Mouse (Mus musculus): ENCODE results near the gene Bbs5. TPM values are rescaled to one million over a fixed set of nuclear protein-coding genes. Genes with fewer than 3 reads are reported as not detected.

The Bbs5 gene
- polyA plus RNA-seq, 1 experiment: 7.6 TPM

- Histone ChIP-seq H3ac (ENCODE audit: control insufficient read depth, insufficient read length) (no peak overlapping the region), H3K4me3 (no peak overlapping the region), H3K79me2 (ENCODE audit: control insufficient read depth, insufficient read depth) (no peaks in the 10 kb centered on the region), H3K36me3 (ENCODE audit: control insufficient read depth, insufficient read depth) (peaks cover 5% of the 10 kb centered on the region), H3K4me2 (ENCODE audit: low read depth) (peak overlapping the region; percentile 44), H3K27me3 (ENCODE audit: control insufficient read depth, insufficient read depth, insufficient read length) (no peaks in the 10 kb centered on the region)
- TF ChIP-seq REST (IDR thresholded peaks at IDR 0.05; ENCODE audit: insufficient read depth, insufficient read length): no peak
- TF ChIP-seq CEBPB (IDR thresholded peaks at IDR 0.05; ENCODE audit: insufficient read depth, poor library complexity, severe bottlenecking): no peak
- TF ChIP-seq MYOG (IDR thresholded peaks at IDR 0.05; ENCODE audit: control insufficient read depth in 1 of 3, insufficient read depth in 1 of 3, insufficient read length in 2 of 3, low read depth in 2 of 3): peak in 2 of 3 experiments; percentile 51 to 70
- no peak for TF ChIP-seq TCF12 (IDR thresholded peaks at IDR 0.05; ENCODE audit: insufficient read depth, poor library complexity, severe bottlenecking)
- TF ChIP-seq SRF (IDR thresholded peaks at IDR 0.05; ENCODE audit: control insufficient read depth, insufficient read length, low read depth): no peak
- peak; percentile 27 to 73 (median 43) for TF ChIP-seq MYOD1 (IDR thresholded peaks at IDR 0.05; ENCODE audit: control insufficient read depth in 1 of 3, insufficient read length in 2 of 3, low read depth in 2 of 3)
- no peak for TF ChIP-seq MAX (IDR thresholded peaks at IDR 0.05; ENCODE audit: low read depth)
These were observed 35.0 kb downstream of the Bbs5 start for GRCm38 (mm10) chr2:69681931-69682330.

DNA sequence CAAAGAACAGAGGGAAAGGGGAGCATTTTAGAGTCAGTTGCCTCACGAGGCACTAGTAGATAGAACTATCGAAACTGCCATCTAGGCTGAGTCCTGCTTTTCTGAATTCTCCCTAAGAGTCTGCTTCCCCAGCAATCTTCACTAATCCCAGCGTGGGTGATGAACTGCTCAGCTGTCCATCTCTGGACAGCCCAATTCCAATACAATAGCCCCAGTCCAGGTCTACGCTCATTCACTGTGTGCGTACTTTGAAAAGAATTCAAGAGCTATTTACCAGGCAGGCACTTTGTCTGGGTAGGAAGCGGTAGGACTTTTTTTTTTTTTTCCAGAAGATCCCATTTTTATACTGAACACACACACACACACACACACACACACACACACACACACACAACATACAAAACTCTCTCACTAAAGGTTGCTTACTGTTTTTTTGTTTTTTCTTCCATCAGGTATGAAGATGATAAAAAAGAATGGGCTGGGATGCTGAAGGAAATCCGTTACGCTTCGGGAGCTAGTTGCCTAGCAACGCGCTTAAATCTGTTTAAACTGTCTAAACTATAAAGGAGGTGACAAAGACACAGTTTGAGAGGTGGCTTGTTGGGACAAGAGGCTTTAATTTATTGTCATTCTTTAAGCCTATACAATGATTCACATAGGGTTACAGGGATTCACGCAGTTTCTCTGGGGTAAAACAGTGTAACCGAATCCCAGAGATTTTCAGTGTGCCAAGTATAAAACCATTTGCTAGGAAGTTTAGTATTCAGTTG is 36.2 kb downstream of the Bbs5 start:
- Histone ChIP-seq H3ac (ENCODE audit: control insufficient read depth, insufficient read length) (no peak overlapping the region), H3K36me3 (ENCODE audit: control insufficient read depth, insufficient read depth) (peaks cover 5% of the 10 kb centered on the region)
- TF ChIP-seq MYOD1 (IDR thresholded peaks at IDR 0.05; ENCODE audit: control insufficient read depth in 1 of 3, insufficient read length in 2 of 3, low read depth in 2 of 3) (peak in 1 of 3 experiments; percentile 57), MYOG (IDR thresholded peaks at IDR 0.05; ENCODE audit: control insufficient read depth in 1 of 3, insufficient read depth in 1 of 3, insufficient read length in 2 of 3, low read depth in 2 of 3) (peak in 1 of 3 experiments; percentile 11), CEBPB (IDR thresholded peaks at IDR 0.05; ENCODE audit: insufficient read depth, poor library complexity, severe bottlenecking) (no peak)

GRCm38 (mm10) chr2:69684488-69684887 is 37.5 kb downstream of the Bbs5 start:
- no peaks in the 10 kb centered on the region for H3K27me3 ChIP-seq (ENCODE audit: control insufficient read depth, insufficient read depth, insufficient read length)
- H3K36me3 ChIP-seq (ENCODE audit: control insufficient read depth, insufficient read depth): peaks cover 4% of the 10 kb centered on the region
- no peak overlapping the region for H3ac ChIP-seq (ENCODE audit: control insufficient read depth, insufficient read length)
- TF ChIP-seq SRF (IDR thresholded peaks at IDR 0.05; ENCODE audit: control insufficient read depth, insufficient read length, low read depth) (no peak), TCF12 (IDR thresholded peaks at IDR 0.05; ENCODE audit: insufficient read depth, poor library complexity, severe bottlenecking) (peak; percentile 66), MYOD1 (IDR thresholded peaks at IDR 0.05; ENCODE audit: control insufficient read depth in 1 of 3, insufficient read length in 2 of 3, low read depth in 2 of 3) (peak; percentile 20 to 81 (median 79)), CEBPB (IDR thresholded peaks at IDR 0.05; ENCODE audit: insufficient read depth, poor library complexity, severe bottlenecking) (0 out of 2 replicates have a peak, but pooled peaks have one; percentile 2), USF1 (IDR thresholded peaks at IDR 0.05; ENCODE audit: low read depth) (no peak), MYOG (IDR thresholded peaks at IDR 0.05; ENCODE audit: control insufficient read depth in 1 of 3, insufficient read depth in 1 of 3, insufficient read length in 2 of 3, low read depth in 2 of 3) (peak in 2 of 3 experiments; percentile 71 to 75)
- no peaks in the 10 kb centered on the region for H3K79me2 ChIP-seq (ENCODE audit: control insufficient read depth, insufficient read depth)
- H3K4me2 ChIP-seq (ENCODE audit: low read depth): no peak overlapping the region
- no peak overlapping the region for H3K4me3 ChIP-seq

More for the DNA sequence above, 36.2 kb downstream of the Bbs5 start:
- Histone ChIP-seq H3K27me3 (ENCODE audit: control insufficient read depth, insufficient read depth, insufficient read length) (no peaks in the 10 kb centered on the region), H3K4me3 (no peak overlapping the region), H3K79me2 (ENCODE audit: control insufficient read depth, insufficient read depth) (no peaks in the 10 kb centered on the region), H3K4me2 (ENCODE audit: low read depth) (peak overlapping the region; percentile 44)

DNA sequence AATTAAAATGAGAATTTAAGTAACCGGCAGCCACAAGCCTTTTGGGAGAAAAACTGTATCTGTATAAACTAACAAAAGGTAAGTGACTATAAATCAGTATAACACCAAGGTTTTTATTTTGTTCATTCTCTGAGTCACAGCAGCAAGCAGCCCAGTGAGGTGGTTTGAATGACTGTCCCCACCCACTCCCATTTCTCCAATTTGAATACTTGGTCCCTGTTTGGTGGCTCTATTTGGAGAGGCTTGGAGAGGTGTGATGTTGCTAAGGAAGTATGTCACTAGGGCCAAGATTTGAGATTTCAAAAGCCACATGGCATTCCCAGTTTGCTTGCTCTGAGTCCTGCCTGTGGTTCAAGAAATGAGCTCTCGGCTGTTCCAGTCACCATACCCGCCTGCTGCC is 43.2 kb downstream of the Bbs5 start:
- TF ChIP-seq REST (IDR thresholded peaks at IDR 0.05; ENCODE audit: insufficient read depth, insufficient read length) (no peak), MYOG (IDR thresholded peaks at IDR 0.05; ENCODE audit: control insufficient read depth in 1 of 3, insufficient read depth in 1 of 3, insufficient read length in 2 of 3, low read depth in 2 of 3) (no peak), MYOD1 (IDR thresholded peaks at IDR 0.05; ENCODE audit: control insufficient read depth in 1 of 3, insufficient read length in 2 of 3, low read depth in 2 of 3) (no peak), TCF12 (IDR thresholded peaks at IDR 0.05; ENCODE audit: insufficient read depth, poor library complexity, severe bottlenecking) (no peak), POLR2AphosphoS2 (IDR thresholded peaks at IDR 0.05; ENCODE audit: insufficient read length, low read depth) (no peak), MAX (IDR thresholded peaks at IDR 0.05; ENCODE audit: low read depth) (no peak), E2F4 (IDR thresholded peaks at IDR 0.05; ENCODE audit: insufficient read depth) (no peak), TCF3 (IDR thresholded peaks at IDR 0.05; ENCODE audit: insufficient read length, low read depth) (no peak), CEBPB (IDR thresholded peaks at IDR 0.05; ENCODE audit: insufficient read depth, poor library complexity, severe bottlenecking) (no peak), POLR2A (IDR thresholded peaks at IDR 0.05; ENCODE audit: insufficient read length, low read depth) (no peak), USF1 (IDR thresholded peaks at IDR 0.05; ENCODE audit: low read depth) (no peak), SRF (IDR thresholded peaks at IDR 0.05; ENCODE audit: control insufficient read depth, insufficient read length, low read depth) (no peak)
- H3K27me3 ChIP-seq (ENCODE audit: control insufficient read depth, insufficient read depth, insufficient read length): no peaks in the 10 kb centered on the region
- no peak overlapping the region for H3ac ChIP-seq (ENCODE audit: control insufficient read depth, insufficient read length)
- peaks cover 10% of the 10 kb centered on the region for H3K36me3 ChIP-seq (ENCODE audit: control insufficient read depth, insufficient read depth)
- no peak overlapping the region for H3K4me3 ChIP-seq
- H3K4me2 ChIP-seq (ENCODE audit: low read depth): no peak overlapping the region
- no peaks in the 10 kb centered on the region for H3K79me2 ChIP-seq (ENCODE audit: control insufficient read depth, insufficient read depth)

GRCm38 (mm10) chr2:69690843-69691242 is 43.9 kb downstream of the Bbs5 start:
- Histone ChIP-seq H3K4me3 (no peak overlapping the region), H3K79me2 (ENCODE audit: control insufficient read depth, insufficient read depth) (no peaks in the 10 kb centered on the region), H3K27me3 (ENCODE audit: control insufficient read depth, insufficient read depth, insufficient read length) (no peaks in the 10 kb centered on the region), H3ac (ENCODE audit: control insufficient read depth, insufficient read length) (no peak overlapping the region), H3K36me3 (ENCODE audit: control insufficient read depth, insufficient read depth) (peaks cover 10% of the 10 kb centered on the region), H3K4me2 (ENCODE audit: low read depth) (no peak overlapping the region)
- TF ChIP-seq USF1 (IDR thresholded peaks at IDR 0.05; ENCODE audit: low read depth): no peak
- TF ChIP-seq MYOD1 (IDR thresholded peaks at IDR 0.05; ENCODE audit: control insufficient read depth in 1 of 3, insufficient read length in 2 of 3, low read depth in 2 of 3): no peak
- no peak for TF ChIP-seq TCF12 (IDR thresholded peaks at IDR 0.05; ENCODE audit: insufficient read depth, poor library complexity, severe bottlenecking)
- no peak for TF ChIP-seq SRF (IDR thresholded peaks at IDR 0.05; ENCODE audit: control insufficient read depth, insufficient read length, low read depth)
